Mouse (Mus musculus): ENCODE data around the gene 4932438A13Rik.

Gene 4932438A13Rik

GRCm38 (mm10) chr3:36918322-36918721 lies 55.4 kb downstream of the 4932438A13Rik start:
- no peak for DNase-seq (ENCODE audit: low spot score)

- DNase-seq (ENCODE audit: low spot score), result no peak
Observed at GRCm38 (mm10) chr3:36941572-36941971, 78.7 kb downstream of the 4932438A13Rik start.

- no peak for DNase-seq (ENCODE audit: low spot score)
Observed at GRCm38 (mm10) chr3:36942108-36942507, 79.2 kb downstream of the 4932438A13Rik start.

GRCm38 (mm10) chr3:36943706-36944105 lies 80.8 kb downstream of the 4932438A13Rik start:
- DNase-seq (ENCODE audit: low spot score), result no peak

GRCm38 (mm10) chr3:37037979-37038378 lies 175.1 kb downstream of the 4932438A13Rik start:
- no peak for DNase-seq (ENCODE audit: low spot score)

GRCm38 (mm10) chr3:37039811-37040210 lies 176.9 kb downstream of the 4932438A13Rik start:
- DNase-seq (ENCODE audit: low spot score), result no peak

GRCm38 (mm10) chr3:37051491-37051890 lies 188.6 kb downstream of the 4932438A13Rik start:
- DNase-seq (ENCODE audit: low spot score), result no peak

- no peak for DNase-seq (ENCODE audit: low spot score)
Observed at GRCm38 (mm10) chr3:37063406-37063805, 200.5 kb downstream of the 4932438A13Rik start, which contains the start of gene Adad1. TSS of gene Adad1 (plus strand) at chr3:37063527.

- no peak for DNase-seq (ENCODE audit: low spot score)
Observed at GRCm38 (mm10) chr3:37073211-37073610, 210.3 kb downstream of the 4932438A13Rik start.

- DNase-seq (ENCODE audit: low spot score), result no peak
Observed at GRCm38 (mm10) chr3:37084860-37085259, 222.0 kb downstream of the 4932438A13Rik start.

GRCm38 (mm10) chr3:37090721-37091120 lies 227.8 kb downstream of the 4932438A13Rik start:
- no peak for DNase-seq (ENCODE audit: low spot score)
